Mouse (Mus musculus) limb, embryonic 11.5 days (tissue): ENCODE data around the gene Slc33a1. TPM values are rescaled to one million over a fixed set of nuclear protein-coding genes. Genes with fewer than 3 reads are reported as not detected.

Experiments used
- ATAC-seq: fragments of 200-750 bp; cut with Nextera tagmentation; 2 replicates; pipeline ENCODE4 v1.8.0; 2017; ENCODE audit warnings: low read depth; ENCODE audit not compliant: insufficient number of reproducible peaks, low FRiP score, low TSS enrichment
- DNase-seq: peaks from one replicate; pipeline ENCODE4 v3.0.0-alpha.2; 2015; ENCODE audit warnings: low spot score
- H3K27ac ChIP-seq: fragments of 300-500 bp; sonication (generic); replicated peaks from 2 replicates; pipeline ENCODE4 v1.5.1; 2014; ENCODE audit warnings: low read depth, mild to moderate bottlenecking, low read length
- H3K27me3 ChIP-seq: fragments of 300-500 bp; sonication (generic); 2 replicates; pipeline ENCODE4 v1.6.1; 2014; ENCODE audit warnings: mild to moderate bottlenecking, low read length, mixed read lengths; ENCODE audit not compliant: control insufficient read depth, insufficient read depth
- H3K36me3 ChIP-seq: fragments of 300-500 bp; sonication (generic); 2 replicates; pipeline ENCODE4 v1.6.1; 2014; ENCODE audit warnings: mild to moderate bottlenecking, low read length, moderate library complexity, mixed read lengths; ENCODE audit not compliant: control insufficient read depth, insufficient read depth
- H3K4me1 ChIP-seq: fragments of 300-500 bp; sonication (generic); 2 replicates; pipeline ENCODE4 v1.6.1; 2014; ENCODE audit warnings: low read length, mixed read lengths; ENCODE audit not compliant: control insufficient read depth, insufficient read depth
- H3K4me2 ChIP-seq: fragments of 300-500 bp; sonication (generic); 2 replicates; pipeline ENCODE4 v1.6.1; 2014; ENCODE audit warnings: low read depth, mild to moderate bottlenecking, moderate library complexity; ENCODE audit not compliant: severe bottlenecking
- H3K4me3 ChIP-seq: fragments of 300-500 bp; sonication (generic); 2 replicates; pipeline ENCODE4 v1.5.1; 2014; ENCODE audit warnings: low read depth, low read length
- H3K9ac ChIP-seq: fragments of 300-500 bp; sonication (generic); 2 replicates; pipeline ENCODE4 v1.6.1; 2014; ENCODE audit warnings: mild to moderate bottlenecking, low read length
- H3K9me3 ChIP-seq: fragments of 300-500 bp; sonication (generic); 2 replicates; pipeline ENCODE4 v1.6.1; 2016; ENCODE audit warnings: low read length; ENCODE audit not compliant: control insufficient read depth
- WGBS: fragments of 180-500 bp; shearing (Covaris S2); extraction: QIAGEN DNeasy Blood & Tissue Kit; methylation state at CpG from one replicate; pipeline ENCODE4 v1.1.7; 2014; 5-methylcytosine and 5-hydroxymethylcytosine counted together
- polyA plus RNA-seq: library from polyadenylated mRNA; unstranded; fragments of >200 nt; fragmentation: Nextera tagmentation; extraction: Ambion mirVana; gene quantifications from 2 replicates; pipeline ENCODE4 v1.2.1, GENCODE M21; 2014

The Slc33a1 gene
- 12.1 and 12.3 TPM in 2 replicates for polyA plus RNA-seq

DNA sequence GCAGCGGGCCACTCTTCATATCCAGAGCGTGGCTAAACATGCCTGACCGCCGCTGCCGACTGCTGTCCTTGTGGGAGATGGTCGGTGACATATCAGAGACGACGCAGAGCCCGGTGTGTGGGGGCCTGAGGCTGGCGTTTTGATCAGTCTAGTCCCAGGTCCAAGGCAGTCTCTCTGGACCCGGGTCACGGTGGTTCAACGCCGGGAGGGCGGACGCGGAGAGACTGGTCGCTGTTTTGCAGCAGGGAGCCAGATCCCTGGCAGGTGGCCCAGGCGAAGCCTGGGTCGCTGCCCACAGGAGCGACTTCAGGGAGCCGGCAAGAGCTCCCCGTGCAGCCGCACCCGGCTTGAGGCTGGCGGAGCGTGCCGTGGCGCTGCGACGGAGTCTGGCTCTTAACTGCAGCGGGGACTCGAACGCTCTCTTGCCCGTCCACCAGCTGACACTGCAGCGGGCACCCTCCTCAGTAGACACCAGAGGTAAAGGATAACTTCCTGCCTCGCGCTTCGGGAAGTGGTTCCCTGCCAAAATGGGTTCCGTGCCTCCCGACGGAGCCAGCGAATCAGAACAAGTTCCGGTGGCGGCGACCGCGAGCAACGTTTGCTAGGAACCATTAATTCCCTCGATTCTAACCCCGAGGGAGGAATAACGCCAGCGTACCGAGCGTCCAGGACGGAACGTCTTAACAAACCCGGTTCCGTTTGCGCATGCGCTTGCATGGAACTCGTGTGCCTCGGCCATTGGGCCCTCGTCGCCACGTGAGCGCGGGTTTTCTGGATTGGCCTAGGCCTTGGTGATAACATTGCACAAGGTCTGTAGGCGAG is at the start of gene Slc33a1:
Slc33a1 (minus strand) TSS at position 669 of the 822 bp plus-strand sequence.
- no peaks in the 10 kb centered on the region for H3K9me3 ChIP-seq
- WGBS, result under 1% methylated on average over 69 of the region's 69 CpGs
- no peaks in the 10 kb centered on the region for H3K27me3 ChIP-seq
- peak within 1 kb of the TSS; percentile 63 for H3K9ac ChIP-seq
- DNase-seq (peak; percentile 100), ATAC-seq (peak; percentile 95)
- peak within 1 kb of the TSS; percentile 50; the same call in 1 of the 2 replicates for H3K27ac ChIP-seq
- H3K4me3 ChIP-seq, result peak within 1 kb of the TSS; percentile 72
- peak within 1 kb of the TSS; percentile 61 for H3K4me2 ChIP-seq
- H3K36me3 ChIP-seq, result no peaks in the 10 kb centered on the region
- no peaks in the 10 kb centered on the region for H3K4me1 ChIP-seq

DNA sequence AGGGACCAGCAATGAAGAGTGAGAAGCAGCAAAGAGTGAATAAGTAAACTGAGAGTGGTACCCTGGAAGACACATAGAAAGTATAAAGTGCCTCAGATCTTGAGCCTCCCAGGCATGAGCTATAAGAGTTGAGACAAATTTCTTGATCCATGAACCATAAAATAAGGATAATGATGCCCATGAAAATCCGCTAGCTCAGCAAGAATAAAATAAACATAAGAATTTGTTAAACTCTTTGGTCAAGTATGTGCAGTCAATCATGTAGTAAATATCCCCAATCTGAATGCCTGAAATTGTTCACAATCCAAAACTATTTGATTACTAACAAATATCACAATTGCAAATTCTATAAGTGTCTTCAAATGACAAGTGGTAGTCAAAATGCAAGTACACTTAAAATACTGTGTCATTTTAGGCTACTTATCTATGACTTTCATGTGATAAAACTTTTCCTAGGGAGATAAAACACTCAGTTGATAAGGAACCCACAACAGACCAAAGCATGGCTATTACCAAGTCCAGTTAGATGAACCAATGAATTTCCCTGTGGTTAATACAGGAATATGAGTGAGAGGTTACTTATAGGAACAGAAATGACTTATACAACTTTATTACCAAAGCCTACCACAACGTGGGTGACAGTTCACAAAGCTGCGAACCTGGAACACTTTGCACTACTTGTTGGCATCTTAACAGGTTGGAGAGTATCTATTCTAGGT is 24.3 kb upstream of the Slc33a1 start:
- ATAC-seq, result no peak
- H3K4me3 ChIP-seq, result no peak overlapping the region
- H3K4me1 ChIP-seq, result no peaks in the 10 kb centered on the region
- no peaks in the 10 kb centered on the region for H3K9me3 ChIP-seq
- 94% methylated on average over 3 of the region's 3 CpGs for WGBS
- no peak overlapping the region for H3K27ac ChIP-seq
- H3K27me3 ChIP-seq, result no peaks in the 10 kb centered on the region
- H3K36me3 ChIP-seq, result peaks cover 12% of the 10 kb centered on the region; the same call in 1 of the 2 replicates
- no peak overlapping the region for H3K4me2 ChIP-seq
- no peak overlapping the region for H3K9ac ChIP-seq
- no peak for DNase-seq

DNA sequence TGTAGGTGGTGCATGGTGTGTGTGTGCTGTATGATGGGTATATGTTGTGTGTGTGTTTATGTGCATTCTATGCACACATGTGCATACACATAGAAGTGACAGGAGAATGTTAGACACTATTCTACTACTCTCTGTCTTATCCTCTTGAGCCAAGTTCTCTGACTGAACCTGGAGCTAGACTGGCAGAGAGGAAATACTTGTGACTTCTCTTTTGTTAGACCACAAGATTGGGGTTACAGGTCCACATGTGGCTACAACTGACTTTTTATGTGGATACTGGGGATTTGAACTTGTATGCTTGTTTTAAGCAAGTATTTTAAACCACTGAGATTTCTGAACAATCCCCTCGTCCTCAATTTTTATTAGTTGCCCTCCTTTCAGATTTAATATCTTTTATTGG is 22.1 kb upstream of the Slc33a1 start:
- WGBS, result 89% methylated on average over 1 of the region's 1 CpGs
- no peak overlapping the region for H3K27ac ChIP-seq
- no peak for DNase-seq
- H3K4me2 ChIP-seq, result no peak overlapping the region
- no peaks in the 10 kb centered on the region for H3K4me1 ChIP-seq
- peaks cover 16% of the 10 kb centered on the region; the same call in 1 of the 2 replicates for H3K36me3 ChIP-seq
- ATAC-seq, result no peak
- no peaks in the 10 kb centered on the region for H3K27me3 ChIP-seq
- H3K9ac ChIP-seq, result no peak overlapping the region
- H3K4me3 ChIP-seq, result no peak overlapping the region
- H3K9me3 ChIP-seq, result no peaks in the 10 kb centered on the region

DNA sequence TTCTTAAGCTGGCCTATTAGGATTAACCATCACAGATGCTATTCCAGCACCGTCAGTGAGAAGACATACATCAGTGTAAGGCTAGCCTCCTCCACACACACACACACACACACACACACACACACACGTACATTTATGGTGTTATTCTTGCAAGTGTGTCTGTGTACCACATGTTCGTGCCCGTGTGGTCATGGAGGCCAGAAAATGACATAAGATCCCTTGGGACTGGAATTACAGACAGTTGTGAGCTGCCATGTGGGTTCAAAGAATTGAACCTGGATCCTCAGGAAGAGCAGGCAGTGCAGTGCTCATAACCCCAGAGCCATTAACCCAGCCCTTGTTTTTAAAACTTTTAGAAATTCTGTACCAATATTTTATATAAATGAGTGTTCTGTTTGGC is 13.3 kb upstream of the Slc33a1 start:
- no peaks in the 10 kb centered on the region for H3K4me1 ChIP-seq
- no peak for ATAC-seq
- H3K4me3 ChIP-seq, result no peak overlapping the region
- H3K9ac ChIP-seq, result no peak overlapping the region
- 72% methylated on average over 4 of the region's 4 CpGs for WGBS
- no peaks in the 10 kb centered on the region for H3K9me3 ChIP-seq
- H3K27ac ChIP-seq, result no peak overlapping the region
- peaks cover 5% of the 10 kb centered on the region; the same call in 1 of the 2 replicates for H3K36me3 ChIP-seq
- H3K4me2 ChIP-seq, result no peak overlapping the region; the same call in 1 of the 2 replicates
- no peaks in the 10 kb centered on the region for H3K27me3 ChIP-seq
- no peak for DNase-seq

DNA sequence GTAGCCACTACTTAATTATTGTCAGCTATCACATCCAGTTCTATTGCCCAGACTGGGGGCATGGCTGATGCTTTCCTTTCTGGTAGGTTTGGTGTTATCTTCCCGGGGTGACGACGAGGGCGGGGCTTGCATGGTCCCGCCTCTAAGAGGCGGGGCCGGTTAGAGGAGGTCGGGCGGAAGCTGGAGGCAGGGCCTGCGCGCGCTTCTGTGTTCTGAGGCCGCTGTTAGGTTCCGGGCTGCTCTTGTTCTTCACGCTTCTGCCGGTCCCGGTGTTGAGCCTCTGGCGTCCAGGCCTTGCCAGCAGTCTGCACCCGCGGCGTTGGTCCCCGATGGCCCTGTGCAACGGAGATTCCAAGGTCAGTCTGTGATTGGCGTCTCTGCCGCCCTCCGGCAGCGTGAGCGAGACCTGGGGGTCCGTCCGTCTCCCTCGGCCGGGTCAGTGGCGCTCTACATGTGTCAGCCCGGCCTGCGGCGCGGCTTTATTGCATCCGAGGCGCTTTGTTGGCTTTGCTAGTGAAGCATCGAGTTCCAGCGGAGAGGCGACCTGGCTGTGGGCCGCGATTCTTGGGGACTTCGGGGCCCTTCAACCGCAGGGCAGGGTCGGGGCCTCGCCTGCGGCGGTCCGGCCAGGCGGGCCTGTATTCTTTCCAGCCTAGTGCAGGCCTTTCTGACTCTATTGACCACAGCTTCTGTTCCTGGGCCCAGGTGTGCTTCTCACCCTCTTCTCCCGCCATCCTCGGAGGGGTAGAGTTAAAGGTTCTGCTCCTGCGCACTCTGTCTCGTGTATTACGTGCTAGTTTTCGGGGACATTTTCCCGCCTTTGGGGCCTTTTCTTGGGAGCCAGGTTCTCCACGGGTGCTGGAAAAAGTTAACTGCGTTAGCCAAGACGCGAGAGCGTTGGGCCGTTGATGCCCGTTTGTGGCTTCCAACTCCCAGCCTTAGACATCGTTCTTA is 11.7 kb upstream of the Slc33a1 start, which contains the start of gene Gmps:
Gmps (plus strand) TSS at position 152 of the 954 bp plus-strand sequence.
- H3K36me3 ChIP-seq, result peaks cover 3% of the 10 kb centered on the region; the same call in 1 of the 2 replicates
- peak within 1 kb of the TSS; percentile 97 for H3K9ac ChIP-seq
- H3K27me3 ChIP-seq, result no peaks in the 10 kb centered on the region
- peak within 1 kb of the TSS; percentile 84 for H3K27ac ChIP-seq
- no peaks in the 10 kb centered on the region for H3K9me3 ChIP-seq
- H3K4me2 ChIP-seq, result peak within 1 kb of the TSS; percentile 70
- ATAC-seq, result peak; percentile 95
- peak within 1 kb of the TSS; percentile 89 for H3K4me3 ChIP-seq
- DNase-seq, result peak; percentile 92
- no peaks in the 10 kb centered on the region for H3K4me1 ChIP-seq
- WGBS, result under 1% methylated on average over 67 of the region's 67 CpGs

DNA sequence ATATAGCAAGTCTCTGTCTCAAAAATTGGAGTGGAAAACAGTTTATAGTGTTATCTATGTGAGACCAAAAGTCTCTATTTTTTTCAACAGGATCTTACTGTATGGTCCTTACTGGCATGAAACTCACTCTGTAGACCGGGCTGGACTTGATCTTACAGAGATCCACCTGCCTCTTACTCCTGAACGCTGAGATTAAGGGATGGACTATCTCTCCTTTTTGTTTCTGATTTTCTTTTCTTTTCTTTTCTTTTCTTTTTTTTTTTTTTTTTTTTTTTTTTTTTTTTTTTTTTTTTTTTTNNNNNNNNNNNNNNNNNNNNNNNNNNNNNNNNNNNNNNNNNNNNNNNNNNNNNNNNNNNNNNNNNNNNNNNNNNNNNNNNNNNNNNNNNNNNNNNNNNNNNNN is 1.4 kb upstream of the Slc33a1 start:
- H3K27me3 ChIP-seq, result no peaks in the 10 kb centered on the region
- no peak overlapping the region for H3K4me3 ChIP-seq
- no peaks in the 10 kb centered on the region for H3K36me3 ChIP-seq
- no peak overlapping the region for H3K9ac ChIP-seq
- H3K9me3 ChIP-seq, result no peaks in the 10 kb centered on the region
- H3K4me1 ChIP-seq, result no peaks in the 10 kb centered on the region
- WGBS, result 69% methylated on average over 2 of the region's 2 CpGs
- H3K4me2 ChIP-seq, result no peak overlapping the region
- no peak for DNase-seq
- ATAC-seq, result no peak
- H3K27ac ChIP-seq, result no peak overlapping the region

DNA sequence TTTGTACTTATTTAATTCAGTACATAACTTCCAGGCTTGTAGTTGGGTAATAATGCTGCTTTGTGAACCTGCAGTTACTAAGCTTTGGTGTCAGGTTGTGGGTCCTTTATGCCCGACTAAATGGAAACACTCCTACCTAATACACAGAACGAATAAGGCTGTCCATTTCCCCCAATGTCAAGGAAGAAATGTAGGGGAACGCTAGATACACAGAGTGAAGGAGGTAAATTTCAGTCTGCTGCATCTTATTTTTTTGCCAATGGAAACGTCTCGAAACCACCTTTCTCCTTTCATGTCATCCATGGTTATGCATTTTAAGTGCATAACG is 318 bp upstream of the Slc33a1 start:
- Histone ChIP-seq H3K4me3 (no peak overlapping the region), H3K36me3 (no peaks in the 10 kb centered on the region), H3K27me3 (no peaks in the 10 kb centered on the region), H3K9ac (no peak overlapping the region), H3K9me3 (no peaks in the 10 kb centered on the region), H3K4me1 (no peaks in the 10 kb centered on the region), H3K4me2 (peak overlapping the region; percentile 36; the same call in 1 of the 2 replicates), H3K27ac (no peak overlapping the region)
- ATAC-seq (no peak; the same call in 1 of the 2 replicates), DNase-seq (no peak)
- 82% methylated on average over 6 of the region's 6 CpGs for WGBS
